ENCODE assay signal across 10 mouse cellular contexts in genomic region chr6:52168191-52169055, GRCm38 (mm10). TPM values are rescaled to one million over a fixed set of nuclear protein-coding genes. Genes with fewer than 3 reads are reported as not detected.
DNase-seq lines count a peak whose midpoint lies in the region; ATAC-seq lines count a peak whose summit lies in the region.
"Had no signal": no experiment of that assay in that cellular context is flagged by ENCODE, and none has a peak within 500 bp of the region (broad histone marks: within the 10 kb centered on the region; RNA-seq: fewer than 3 reads in every experiment).

No protein-coding gene starts in this region.

- WGBS in heart, embryonic 15.5 days = 8% methylated on average over 42 of the region's 42 CpGs
- WGBS in hindbrain, embryonic 10.5 days = under 1% methylated on average over 42 of the region's 42 CpGs
- 26% methylated on average over 42 of the region's 42 CpGs for WGBS in liver, embryonic 15.5 days (ENCODE audit: insufficient replicate concordance)

- DNase-seq in heart, postnatal 10 days = no peak
- peak; percentile 62 for DNase-seq in adrenal gland, postnatal 14 days
- peak; percentile 67 for DNase-seq in hindbrain, embryonic 10.5 days (ENCODE audit: low spot score)
- DNase-seq in layer of hippocampus, adult 9-11 months = no peak
- DNase-seq in c-Kit-positive CD71-positive TER-119-positive erythroid progenitor cells, embryonic 14.5 days (ENCODE audit: low spot score) = no peak

- H3K27ac ChIP-seq in heart, embryonic 15.5 days = peak overlapping the region; percentile 45; the same call in 1 of the 2 replicates
- peak overlapping the region; percentile 95 for H3K27ac ChIP-seq in hindbrain, embryonic 10.5 days
- H3K27ac ChIP-seq in liver, embryonic 15.5 days (replicated peaks) = no peak overlapping the region
- H3K27ac ChIP-seq: forebrain, embryonic 10.5 days had no signal

- no peak for ATAC-seq in heart, embryonic 15.5 days (replicated peaks; ENCODE audit: insufficient number of reproducible peaks, insufficient read depth, low FRiP score, low read depth)
- no peak for ATAC-seq in liver, embryonic 15.5 days (ENCODE audit: insufficient read depth)
- no peak for ATAC-seq in frontal cortex, adult (ENCODE audit: low TSS enrichment)

- no peaks in the 10 kb centered on the region for H3K36me3 ChIP-seq in heart, embryonic 15.5 days
- no peaks in the 10 kb centered on the region for H3K36me3 ChIP-seq in hindbrain, embryonic 10.5 days
- H3K36me3 ChIP-seq in liver, embryonic 15.5 days (replicated peaks) = no peaks in the 10 kb centered on the region
- H3K36me3 ChIP-seq: forebrain, embryonic 10.5 days had no signal

- H3K9me3 ChIP-seq in heart, embryonic 15.5 days (replicated peaks) = no peaks in the 10 kb centered on the region
- H3K9me3 ChIP-seq in hindbrain, embryonic 10.5 days = no peaks in the 10 kb centered on the region
- H3K9me3 ChIP-seq in liver, embryonic 15.5 days (replicated peaks) = no peaks in the 10 kb centered on the region
- H3K9me3 ChIP-seq: forebrain, embryonic 10.5 days had no signal

- H3K4me2 ChIP-seq in heart, embryonic 15.5 days = peak overlapping the region; percentile 47
- H3K4me2 ChIP-seq in liver, embryonic 15.5 days = peak overlapping the region; percentile 23; the same call in 1 of the 2 replicates

- H3K4me3 ChIP-seq in heart, embryonic 15.5 days = peak overlapping the region; percentile 31
- H3K4me3 ChIP-seq in hindbrain, embryonic 10.5 days = peak overlapping the region; percentile 81
- H3K4me3 ChIP-seq in liver, embryonic 15.5 days (replicated peaks) = no peak overlapping the region
- H3K4me3 ChIP-seq: forebrain, embryonic 10.5 days had no signal

- peaks cover 27% of the 10 kb centered on the region for H3K4me1 ChIP-seq in heart, embryonic 15.5 days (replicated peaks)
- peaks cover 38% of the 10 kb centered on the region for H3K4me1 ChIP-seq in hindbrain, embryonic 10.5 days (replicated peaks)
- H3K4me1 ChIP-seq in liver, embryonic 15.5 days (replicated peaks) = peaks cover 8% of the 10 kb centered on the region; the same call in 1 of the 2 replicates

- intact Hi-C loops in heart, postnatal 10 days (cut with DNase I) = no loop called here

- H3K27me3 ChIP-seq in heart, embryonic 15.5 days = peaks cover 97% of the 10 kb centered on the region
- peaks cover 100% of the 10 kb centered on the region for H3K27me3 ChIP-seq in hindbrain, embryonic 10.5 days (ENCODE audit: insufficient read depth, poor library complexity, severe bottlenecking)
- peaks cover 100% of the 10 kb centered on the region for H3K27me3 ChIP-seq in liver, embryonic 15.5 days

- 0 out of 2 replicates have a peak overlapping the region, but pooled peaks have one; percentile 31 for H3K9ac ChIP-seq in heart, embryonic 15.5 days
- H3K9ac ChIP-seq in liver, embryonic 15.5 days = no peak overlapping the region

RNA-seq across cellular contexts. Expression of gene Hoxa2, which starts 3.8 kb away (rescaled TPM):
- polyA plus RNA-seq in heart, embryonic 15.5 days (2015; fragmentation: Nextera tagmentation; extraction: Ambion mirVana) = 1.2 and 3.1 TPM in 2 replicates
- total RNA-seq in heart, postnatal 10 days (2021) = 1 to 10 TPM in 1 of 2 experiments, under 1 TPM in 1; 0.98 to 1.0 TPM
- total RNA-seq in adrenal gland, postnatal 14 days (2021) = 3.3 and 3.8 TPM in 2 replicates
- polyA plus RNA-seq in hindbrain, embryonic 10.5 days (2016; fragmentation: Nextera tagmentation; extraction: Ambion mirVana) = 31.4 and 56.9 TPM in 2 replicates
- 0.29 and 0.37 TPM in 2 replicates for polyA plus RNA-seq in liver, embryonic 15.5 days (2015; fragmentation: Nextera tagmentation; extraction: Ambion mirVana)
- polyA plus RNA-seq: forebrain, embryonic 10.5 days had no signal

RNA-seq across cellular contexts. Expression of gene 5730596B20Rik, which starts 8.9 kb away (rescaled TPM):
- polyA plus RNA-seq in heart, embryonic 15.5 days (2015; fragmentation: Nextera tagmentation; extraction: Ambion mirVana) = 0.33 and 0.68 TPM in 2 replicates
- total RNA-seq in heart, postnatal 10 days (2021) = under 1 TPM; 0.10 to 0.17 TPM
- 0.45 and 0.63 TPM in 2 replicates for total RNA-seq in adrenal gland, postnatal 14 days (2021)
- polyA plus RNA-seq in hindbrain, embryonic 10.5 days (2016; fragmentation: Nextera tagmentation; extraction: Ambion mirVana) = 0.90 and 3.6 TPM in 2 replicates
- polyA plus RNA-seq in liver, embryonic 15.5 days (2015; fragmentation: Nextera tagmentation; extraction: Ambion mirVana) = 0.05 TPM in 2 replicates
- polyA plus RNA-seq: forebrain, embryonic 10.5 days; testis, adult 2 months had no signal

RNA-seq across cellular contexts. Expression of gene Hoxa1, which starts 10.3 kb away (rescaled TPM):
- 0.59 and 1.1 TPM in 2 replicates for polyA plus RNA-seq in heart, embryonic 15.5 days (2015; fragmentation: Nextera tagmentation; extraction: Ambion mirVana)
- under 1 TPM; 0.22 to 0.30 TPM for total RNA-seq in heart, postnatal 10 days (2021)
- total RNA-seq in adrenal gland, postnatal 14 days (2021) = 0.64 and 1.1 TPM in 2 replicates
- 0.77 and 1.4 TPM in 2 replicates for polyA plus RNA-seq in hindbrain, embryonic 10.5 days (2016; fragmentation: Nextera tagmentation; extraction: Ambion mirVana)
- polyA plus RNA-seq in liver, embryonic 15.5 days (2015; fragmentation: Nextera tagmentation; extraction: Ambion mirVana) = 0.31 and 0.58 TPM in 2 replicates
- polyA plus RNA-seq: forebrain, embryonic 10.5 days had no signal

RNA-seq across cellular contexts. Expression of gene Hoxa4, which starts 23.1 kb away (rescaled TPM):
- 0.43 and 0.77 TPM in 2 replicates for polyA plus RNA-seq in heart, embryonic 15.5 days (2015; fragmentation: Nextera tagmentation; extraction: Ambion mirVana)
- 1 to 10 TPM in 1 of 2 experiments, under 1 TPM in 1; 0.69 to 1.3 TPM for total RNA-seq in heart, postnatal 10 days (2021)
- 6.4 and 7.3 TPM in 2 replicates for total RNA-seq in adrenal gland, postnatal 14 days (2021)
- 0.14 and 4.3 TPM in 2 replicates for polyA plus RNA-seq in hindbrain, embryonic 10.5 days (2016; fragmentation: Nextera tagmentation; extraction: Ambion mirVana)
- polyA plus RNA-seq in liver, embryonic 15.5 days (2015; fragmentation: Nextera tagmentation; extraction: Ambion mirVana) = 0.07 and 0.21 TPM in 2 replicates
- polyA plus RNA-seq: forebrain, embryonic 10.5 days had no signal

RNA-seq across cellular contexts. Expression of gene Hoxa5, which starts 36.0 kb away (rescaled TPM):
- polyA plus RNA-seq in heart, embryonic 15.5 days (2015; fragmentation: Nextera tagmentation; extraction: Ambion mirVana) = 2.3 and 6.3 TPM in 2 replicates
- 1 to 10 TPM; 1.2 to 1.6 TPM for total RNA-seq in heart, postnatal 10 days (2021)
- 25.8 and 26.3 TPM in 2 replicates for total RNA-seq in adrenal gland, postnatal 14 days (2021)
- 1.8 TPM in 1 of 2 replicates, not detected in the other for polyA plus RNA-seq in hindbrain, embryonic 10.5 days (2016; fragmentation: Nextera tagmentation; extraction: Ambion mirVana)
- 0.41 and 0.74 TPM in 2 replicates for polyA plus RNA-seq in liver, embryonic 15.5 days (2015; fragmentation: Nextera tagmentation; extraction: Ambion mirVana)
- polyA plus RNA-seq: forebrain, embryonic 10.5 days had no signal

Comparison
In these comparisons a context has a peak if more than half of its experiments do, and no peak if none do; other contexts are left out.
1. DNase-seq: peak in adrenal gland, postnatal 14 days (single experiment) and hindbrain, embryonic 10.5 days (single experiment); none in heart, postnatal 10 days (0 of 2), layer of hippocampus, adult 9-11 months (single experiment) and c-Kit-positive CD71-positive TER-119-positive erythroid progenitor cells, embryonic 14.5 days (single experiment).